Mouse (Mus musculus): ENCODE results near the gene Stau1. TPM values are rescaled to one million over a fixed set of nuclear protein-coding genes. Genes with fewer than 3 reads are reported as not detected.

Gene Stau1
- total and polyA plus RNA-seq, 3 experiments = 14.3 to 48.1 TPM; not detected in 1

DNA sequence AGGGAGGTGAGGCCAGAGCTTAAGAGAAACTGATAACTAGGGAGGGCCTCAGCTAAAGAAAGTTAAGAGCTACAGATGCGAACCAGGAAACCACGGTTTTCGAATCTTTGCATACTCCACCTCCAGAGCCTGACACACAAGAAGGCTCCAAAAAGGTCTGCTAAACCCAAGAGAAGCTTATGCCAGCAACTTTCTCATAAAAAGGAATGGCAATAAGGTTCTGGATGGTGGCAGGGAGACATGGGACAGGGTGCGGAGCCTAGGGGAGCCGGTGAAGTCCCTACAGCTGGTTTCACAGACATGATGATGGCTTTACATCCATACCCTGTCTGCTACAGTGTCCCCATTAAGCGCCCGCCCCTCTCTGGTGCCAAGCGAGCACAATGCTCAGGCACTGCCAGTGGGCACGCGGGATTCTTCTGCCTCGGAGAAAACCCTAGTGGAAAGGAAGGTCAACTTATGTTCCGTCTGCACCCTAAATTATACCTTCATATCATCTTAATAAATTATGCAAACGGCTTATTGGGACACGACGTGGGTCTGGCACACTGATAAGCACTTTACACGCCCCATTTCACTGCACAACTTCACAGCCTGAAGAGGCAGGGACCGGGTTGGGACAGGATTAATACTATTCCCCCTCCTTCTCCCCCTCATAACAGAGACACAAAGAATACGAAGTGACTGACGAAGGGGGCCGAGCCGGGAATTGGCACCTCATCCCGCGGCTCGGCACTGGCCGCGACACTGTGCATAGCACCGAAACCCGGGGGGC, 891 bp downstream of the Stau1 start (continued):
- peak; percentile 48; the same call in 1 of the 2 replicates for TF ChIP-seq HCFC1 (IDR thresholded peaks at IDR 0.05; ENCODE audit: low read depth, low read length)
- TF ChIP-seq CHD1 (IDR thresholded peaks at IDR 0.05; ENCODE audit: low read depth, low read length) = no peak; the same call in 1 of the 2 replicates
- TF ChIP-seq USF2 (IDR thresholded peaks at IDR 0.05; ENCODE audit: borderline replicate concordance in 1 of 2, insufficient read depth in 1 of 2, low read depth in 1 of 2, low read length in 2 of 2) = no peak
- peak; percentile 37 for TF ChIP-seq NELFE (IDR thresholded peaks at IDR 0.05; ENCODE audit: low read depth, low read length)
- peak; percentile 32; the same call in 1 of the 2 replicates for TF ChIP-seq TCF12 (IDR thresholded peaks at IDR 0.05; ENCODE audit: low read depth, low read length)
- TF ChIP-seq TAL1 (IDR thresholded peaks at IDR 0.05; ENCODE audit: low read length) = peak; percentile 26; the same call in 1 of the 2 replicates
- no peak for TF ChIP-seq ZNF384 (IDR thresholded peaks at IDR 0.05; ENCODE audit: low read depth, low read length)
- TF ChIP-seq SMC3 (IDR thresholded peaks at IDR 0.05; ENCODE audit: low read depth, low read length) = no peak
- TF ChIP-seq USF1 (IDR thresholded peaks at IDR 0.05; ENCODE audit: low read depth, low read length) = no peak
- TF ChIP-seq ZMIZ1 (IDR thresholded peaks at IDR 0.05; ENCODE audit: low read depth, low read length) = no peak
- peak; percentile 16; the same call in 1 of the 2 replicates for TF ChIP-seq MYB (IDR thresholded peaks at IDR 0.05; ENCODE audit: low read depth, low read length)
- peak; percentile 41 to 45; a peak in 3 of 4 replicates for TF ChIP-seq EP300 (IDR thresholded peaks at IDR 0.05; ENCODE audit: low read depth in 1 of 2, low read length in 2 of 2)
- TF ChIP-seq POLR2AphosphoS5 (IDR thresholded peaks at IDR 0.05; ENCODE audit: borderline replicate concordance, low read depth, low read length) = no peak
- peak; percentile 58; the same call in 1 of the 2 replicates for TF ChIP-seq MAX (IDR thresholded peaks at IDR 0.05; ENCODE audit: low read length)
- TF ChIP-seq ETS1 (IDR thresholded peaks at IDR 0.05; ENCODE audit: low read depth, low read length) = peak; percentile 35
- 0 out of 2 replicates have a peak, but pooled peaks have one; percentile 47 for TF ChIP-seq MAZ (IDR thresholded peaks at IDR 0.05; ENCODE audit: low read depth, low read length)
- TF ChIP-seq POLR2A (IDR thresholded peaks at IDR 0.05; ENCODE audit: control insufficient read depth in 1 of 2, insufficient read depth in 1 of 2, low read depth in 1 of 2, low read length in 2 of 2, poor library complexity in 1 of 2) = no peak
- TF ChIP-seq GATA1 (IDR thresholded peaks at IDR 0.05; ENCODE audit: low read depth, low read length) = peak; percentile 80

DNA sequence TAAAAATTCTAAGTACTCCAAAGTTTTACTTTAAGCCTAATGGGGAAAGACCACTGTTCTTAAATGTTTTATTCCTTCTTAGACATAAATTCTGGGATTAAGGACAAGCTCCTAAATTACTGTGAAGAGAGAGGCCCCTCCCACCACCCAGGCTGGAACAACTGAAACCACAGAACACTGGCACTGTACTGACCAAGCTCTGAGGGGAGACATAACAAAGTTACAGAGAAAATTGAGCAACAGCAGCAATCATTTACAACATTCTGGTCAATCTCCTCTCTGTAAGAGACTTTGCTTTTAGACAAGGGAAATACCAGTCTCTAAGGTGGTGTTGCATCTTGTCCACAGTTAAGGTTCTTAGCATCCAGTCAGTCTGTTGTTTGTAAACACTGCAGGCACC, 4.2 kb downstream of the Stau1 start:
- DNase-seq (ENCODE audit: low read depth, low spot score) = no peak
- H3K27me3 ChIP-seq (ENCODE audit: control insufficient read depth in 1 of 2, insufficient read depth in 2 of 2, low read length in 2 of 2) = no peaks in the 10 kb centered on the region
- TF ChIP-seq E2F4 (IDR thresholded peaks at IDR 0.05; ENCODE audit: borderline replicate concordance, low read depth, low read length) (no peak), MEF2A (IDR thresholded peaks at IDR 0.05; ENCODE audit: extremely low read depth, insufficient replicate concordance, low read depth, low read length, poor library complexity, severe bottlenecking) (no peak), ZKSCAN1 (IDR thresholded peaks at IDR 0.05; ENCODE audit: low read depth, low read length) (no peak), TAL1 (IDR thresholded peaks at IDR 0.05; ENCODE audit: low read length) (no peak), USF2 (IDR thresholded peaks at IDR 0.05; ENCODE audit: borderline replicate concordance in 1 of 2, insufficient read depth in 1 of 2, low read depth in 1 of 2, low read length in 2 of 2) (no peak), MAFK (IDR thresholded peaks at IDR 0.05; ENCODE audit: borderline replicate concordance, low read depth, low read length) (no peak), RCOR1 (IDR thresholded peaks at IDR 0.05; ENCODE audit: low read depth, low read length) (no peak), ZC3H11A (IDR thresholded peaks at IDR 0.05; ENCODE audit: low read depth, low read length) (no peak), SMC3 (IDR thresholded peaks at IDR 0.05; ENCODE audit: low read depth, low read length) (no peak), POLR2AphosphoS5 (IDR thresholded peaks at IDR 0.05; ENCODE audit: borderline replicate concordance, low read depth, low read length) (no peak), TCF12 (IDR thresholded peaks at IDR 0.05; ENCODE audit: low read depth, low read length) (no peak), HCFC1 (IDR thresholded peaks at IDR 0.05; ENCODE audit: low read depth, low read length) (no peak), CTCF (IDR thresholded peaks at IDR 0.05 in 2 of 3, conservative IDR thresholded peaks at IDR 0.05 in 1 of 3; ENCODE audit: control insufficient read depth in 1 of 3, insufficient read depth in 1 of 3, low read depth in 2 of 3, low read length in 3 of 3, poor library complexity in 1 of 3, severe bottlenecking in 1 of 3) (no peak), RAD21 (IDR thresholded peaks at IDR 0.05; ENCODE audit: low read depth, low read length) (no peak)
- H3K4me3 ChIP-seq (ENCODE audit: control insufficient read depth in 1 of 2, insufficient read depth in 1 of 2, low read depth in 2 of 2, low read length in 2 of 2) = no peak overlapping the region
- peaks cover 71% of the 10 kb centered on the region for H3K79me2 ChIP-seq (ENCODE audit: control insufficient read depth, insufficient read depth, low read length, poor library complexity)
- H3K9ac ChIP-seq (ENCODE audit: control insufficient read depth, low read depth, low read length, poor library complexity, severe bottlenecking) = no peak overlapping the region
- H3K27ac ChIP-seq (ENCODE audit: control insufficient read depth, low read depth, low read length) = no peak overlapping the region
- peaks cover 3 to 7% of the 10 kb centered on the region in 2 experiments; a peak in 3 of 4 replicates for H3K4me1 ChIP-seq (ENCODE audit: control insufficient read depth in 1 of 2, insufficient read depth in 2 of 2, low read length in 2 of 2)
- H3K9me3 ChIP-seq (replicated peaks; ENCODE audit: insufficient read depth, low read length) = no peaks in the 10 kb centered on the region
- H3K36me3 ChIP-seq (ENCODE audit: control insufficient read depth in 1 of 2, insufficient read depth in 2 of 2, low read length in 2 of 2) = peaks cover 0 to 19% of the 10 kb centered on the region in 2 experiments; a peak in 2 of 4 replicates

All from MEL (cell line).